Mouse (Mus musculus): ENCODE measurements around the gene Pde3b.

GRCm38 (mm10) chr7:114461727-114462126 is 46.6 kb downstream of the Pde3b start:
- TF ChIP-seq CTCF (IDR thresholded peaks at IDR 0.05; ENCODE audit: low read depth) (no peak), EP300 (IDR thresholded peaks at IDR 0.05; ENCODE audit: low read depth) (no peak)

Measured in liver, embryonic 14.5 days (tissue).